Mouse (Mus musculus): Measurements from ENCODE around the gene Popdc3. TPM values are rescaled to one million over a fixed set of nuclear protein-coding genes. Genes with fewer than 3 reads are reported as not detected.
"Not testable (repeated sequence)": the region's sequence is repeated elsewhere in the genome, so short reads cannot be mapped to it uniquely, and the experiment has no call there.

The Popdc3 gene
- polyA plus RNA-seq (2015; fragmentation: Nextera tagmentation; extraction: Ambion mirVana): 1.6 and 1.9 TPM in 2 replicates

DNA sequence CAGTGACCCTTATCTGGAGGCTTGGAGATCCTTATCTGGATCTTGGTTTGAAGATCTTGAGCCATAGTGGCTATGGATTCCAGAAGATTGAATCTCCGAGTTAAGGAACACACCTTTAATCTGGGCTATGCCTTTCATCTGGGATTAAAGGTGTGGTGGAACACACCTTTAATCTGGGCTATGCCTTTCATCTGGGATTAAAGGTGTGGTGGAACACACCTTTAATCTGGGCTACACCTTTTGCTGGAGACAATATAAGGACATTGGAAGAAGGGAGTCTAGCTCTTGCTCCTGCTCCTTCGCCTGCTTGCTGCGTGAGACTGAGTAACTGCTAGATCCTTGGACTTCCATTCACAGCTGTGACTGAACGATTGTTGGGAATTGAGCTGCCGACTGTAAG, at the start of gene Popdc3:
Gene Popdc3, plus strand, starts transcription at position 301 of the 400 bp plus-strand sequence.
- 79% methylated on average over 2 of the region's 5 CpGs for WGBS
- not testable (repeated sequence) for H3K27me3 ChIP-seq (replicated peaks); H3K9ac ChIP-seq; H3K36me3 ChIP-seq; H3K9me3 ChIP-seq; H3K4me3 ChIP-seq (replicated peaks); ATAC-seq (ENCODE audit: insufficient read depth, low FRiP score, low read depth); H3K4me1 ChIP-seq; H3K27ac ChIP-seq; H3K4me2 ChIP-seq

DNA sequence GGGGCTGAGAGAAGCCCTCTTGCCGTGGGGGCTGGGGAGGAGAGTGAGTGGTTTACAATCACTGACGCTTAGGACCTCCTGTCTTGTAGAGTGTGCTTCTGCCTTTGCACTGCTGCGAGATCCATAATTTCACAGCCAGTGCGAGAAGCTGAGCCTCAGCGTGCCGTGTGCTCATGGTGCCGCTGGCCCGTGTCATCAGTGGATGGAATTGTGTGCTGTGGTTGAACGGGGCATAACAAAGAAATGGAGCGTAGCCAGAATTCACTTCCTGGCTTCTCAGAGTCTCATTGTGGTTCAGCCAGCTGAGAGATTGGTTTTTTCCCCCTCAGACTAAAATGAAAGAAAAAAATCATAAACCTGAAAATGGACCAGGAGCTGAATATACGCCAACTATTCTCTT, 48.8 kb upstream of the Popdc3 start:
- H3K4me2 ChIP-seq: no peak overlapping the region
- peaks cover 4% of the 10 kb centered on the region; the same call in 1 of the 2 replicates for H3K36me3 ChIP-seq
- no peaks in the 10 kb centered on the region for H3K9me3 ChIP-seq
- no peaks in the 10 kb centered on the region for H3K4me1 ChIP-seq
- no peak overlapping the region for H3K4me3 ChIP-seq (replicated peaks)
- H3K27me3 ChIP-seq (replicated peaks): no peaks in the 10 kb centered on the region
- no peak for ATAC-seq (ENCODE audit: insufficient read depth, low FRiP score, low read depth)
- WGBS: 83% methylated on average over 11 of the region's 11 CpGs
- no peak overlapping the region for H3K27ac ChIP-seq
- H3K9ac ChIP-seq: no peak overlapping the region

DNA sequence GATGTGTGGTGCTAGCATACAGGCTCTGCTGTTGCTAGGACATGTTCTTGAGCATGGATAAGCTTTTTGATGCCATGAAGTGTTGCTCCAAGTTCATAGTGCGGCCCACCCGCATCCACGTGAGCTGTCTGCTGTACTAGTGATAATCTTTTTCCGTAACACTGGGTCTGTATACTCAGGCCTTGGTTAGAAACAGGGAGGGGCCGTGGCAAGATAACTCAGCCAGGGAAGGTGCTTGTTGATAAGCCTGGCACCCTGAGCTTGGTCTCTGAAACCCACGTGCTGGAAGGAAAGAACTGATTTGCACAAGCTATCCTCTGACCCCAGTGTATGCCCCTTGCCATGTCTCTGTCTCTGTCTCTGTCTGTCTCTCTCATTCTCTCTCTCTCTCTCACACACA, 47.9 kb upstream of the Popdc3 start:
- Histone ChIP-seq H3K9me3 (no peaks in the 10 kb centered on the region), H3K36me3 (peaks cover 4% of the 10 kb centered on the region; the same call in 1 of the 2 replicates), H3K4me1 (no peaks in the 10 kb centered on the region), H3K27ac (no peak overlapping the region), H3K4me3 (replicated peaks) (no peak overlapping the region), H3K27me3 (replicated peaks) (no peaks in the 10 kb centered on the region), H3K4me2 (no peak overlapping the region), H3K9ac (no peak overlapping the region)
- peak; percentile 71 for ATAC-seq (ENCODE audit: insufficient read depth, low FRiP score, low read depth)
- 74% methylated on average over 6 of the region's 6 CpGs for WGBS

DNA sequence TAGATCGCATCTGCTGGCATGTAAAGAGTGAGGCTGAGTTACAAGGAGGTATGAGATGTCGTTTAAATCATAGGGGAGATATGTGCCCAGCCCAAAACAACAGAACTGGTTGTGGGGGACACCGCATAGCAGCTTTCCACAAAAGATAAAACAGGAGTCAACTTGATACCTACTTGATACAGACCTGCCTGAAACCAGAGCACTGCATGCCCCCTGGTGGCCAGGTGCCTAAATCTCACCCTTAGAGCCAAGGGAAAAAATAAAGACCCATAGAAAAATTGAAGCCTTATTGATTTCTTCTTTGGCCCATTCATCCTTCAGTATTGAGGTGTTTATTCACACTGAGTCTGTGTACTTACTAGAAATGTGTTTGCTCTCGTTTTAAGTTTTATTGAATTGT, 45.5 kb upstream of the Popdc3 start:
- WGBS: 63% methylated on average over 4 of the region's 4 CpGs
- ATAC-seq (ENCODE audit: insufficient read depth, low FRiP score, low read depth): no peak
- no peaks in the 10 kb centered on the region for H3K4me1 ChIP-seq

DNA sequence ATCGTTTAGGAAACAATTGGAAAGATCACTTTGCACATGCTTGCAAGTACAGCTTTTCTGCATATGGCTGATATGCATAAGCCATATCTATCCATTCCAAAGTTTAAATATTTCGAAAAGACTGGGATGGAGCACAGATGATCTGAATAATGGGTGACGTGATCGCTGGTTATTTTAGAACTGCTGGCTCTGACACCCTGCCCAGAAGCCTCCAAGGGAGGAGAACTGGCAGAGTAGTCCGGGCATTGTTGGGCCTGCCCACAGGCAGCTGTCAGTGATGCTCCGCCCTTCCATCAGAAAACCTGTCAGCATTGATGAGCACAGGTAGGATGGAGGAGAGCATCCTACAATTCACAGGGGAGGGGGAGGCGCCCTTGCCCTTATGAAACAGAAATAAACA, 41.1 kb upstream of the Popdc3 start:
- no peaks in the 10 kb centered on the region for H3K9me3 ChIP-seq
- H3K4me1 ChIP-seq: no peaks in the 10 kb centered on the region
- no peak for ATAC-seq (ENCODE audit: insufficient read depth, low FRiP score, low read depth)
- H3K9ac ChIP-seq: no peak overlapping the region
- no peak overlapping the region for H3K4me2 ChIP-seq
- no peaks in the 10 kb centered on the region for H3K27me3 ChIP-seq (replicated peaks)
- H3K4me3 ChIP-seq (replicated peaks): no peak overlapping the region
- no peak overlapping the region for H3K27ac ChIP-seq
- 86% methylated on average over 7 of the region's 7 CpGs for WGBS
- 0 out of 2 replicates have a peak, but pooled peaks cover 2% of the 10 kb centered on the region for H3K36me3 ChIP-seq

More for the DNA sequence above, 45.5 kb upstream of the Popdc3 start:
- H3K4me2 ChIP-seq: no peak overlapping the region
- H3K9ac ChIP-seq: no peak overlapping the region
- H3K9me3 ChIP-seq: no peaks in the 10 kb centered on the region
- H3K27ac ChIP-seq: no peak overlapping the region
- H3K36me3 ChIP-seq: 0 out of 2 replicates have a peak, but pooled peaks cover 2% of the 10 kb centered on the region
- H3K27me3 ChIP-seq (replicated peaks): no peaks in the 10 kb centered on the region
- H3K4me3 ChIP-seq (replicated peaks): no peak overlapping the region

DNA sequence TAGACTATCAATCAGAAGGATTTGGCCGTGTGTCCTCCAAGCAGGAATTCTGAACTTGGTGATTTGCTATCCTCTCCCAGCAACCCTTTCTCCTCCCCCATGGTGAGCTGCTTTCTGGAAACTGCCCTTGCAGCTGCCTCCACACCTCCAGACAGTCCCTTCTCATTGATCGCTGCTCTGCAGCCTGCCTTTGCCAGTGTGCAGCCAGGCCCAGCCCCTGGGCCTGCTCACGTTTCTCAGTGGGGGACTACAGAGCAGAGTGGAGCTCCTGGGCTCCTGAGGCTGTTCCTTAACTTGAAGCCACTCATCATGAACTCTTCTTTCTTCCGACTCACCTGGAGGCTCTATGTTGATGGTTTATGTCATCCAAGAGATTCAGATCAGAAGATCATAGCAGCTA, 38.0 kb upstream of the Popdc3 start:
- Histone ChIP-seq H3K9ac (no peak overlapping the region), H3K27me3 (replicated peaks) (no peaks in the 10 kb centered on the region), H3K9me3 (no peaks in the 10 kb centered on the region), H3K27ac (no peak overlapping the region), H3K4me2 (no peak overlapping the region), H3K4me1 (no peaks in the 10 kb centered on the region), H3K4me3 (replicated peaks) (no peak overlapping the region), H3K36me3 (0 out of 2 replicates have a peak, but pooled peaks cover 2% of the 10 kb centered on the region)
- WGBS: 76% methylated on average over 4 of the region's 4 CpGs
- ATAC-seq (ENCODE audit: insufficient read depth, low FRiP score, low read depth): no peak

DNA sequence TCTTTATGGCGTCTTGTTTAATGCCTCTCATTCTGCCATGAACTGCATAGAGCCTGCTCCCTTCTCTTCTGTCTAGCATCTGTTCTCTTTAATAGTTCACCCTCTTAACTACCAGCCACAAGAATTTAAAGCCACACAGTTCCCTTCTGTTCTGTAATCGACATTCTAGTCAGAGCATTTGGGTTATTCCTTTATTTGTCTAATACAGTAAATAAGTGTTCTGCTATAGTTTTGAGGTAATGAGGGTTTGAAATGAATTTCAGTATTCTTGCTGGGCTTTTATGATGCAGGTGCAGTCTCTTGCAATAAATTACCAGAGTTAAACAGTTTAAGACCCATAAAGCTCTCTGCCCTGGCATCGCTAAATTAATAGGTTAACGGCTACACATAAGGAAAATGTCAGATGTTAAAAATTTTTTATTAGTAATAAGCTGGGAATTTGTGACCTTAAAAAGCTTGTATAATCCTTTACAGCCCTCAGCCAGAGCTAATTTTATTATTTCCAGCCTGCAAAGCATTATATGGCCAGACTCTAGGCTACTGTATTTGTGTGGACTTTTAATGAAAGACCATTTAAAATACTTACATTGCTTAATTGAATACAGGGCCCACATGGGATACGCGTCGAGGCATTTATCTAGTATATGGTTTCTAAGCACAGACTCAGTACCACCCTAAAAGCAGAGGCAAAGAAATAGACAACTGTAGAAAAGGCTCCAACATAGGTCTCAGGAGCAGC, 37.3 kb upstream of the Popdc3 start:
- H3K36me3 ChIP-seq: 0 out of 2 replicates have a peak, but pooled peaks cover 2% of the 10 kb centered on the region
- no peaks in the 10 kb centered on the region for H3K27me3 ChIP-seq (replicated peaks)
- H3K9me3 ChIP-seq: no peaks in the 10 kb centered on the region
- ATAC-seq (ENCODE audit: insufficient read depth, low FRiP score, low read depth): no peak
- no peak overlapping the region for H3K9ac ChIP-seq
- H3K27ac ChIP-seq: no peak overlapping the region
- no peak overlapping the region for H3K4me2 ChIP-seq
- H3K4me1 ChIP-seq: no peaks in the 10 kb centered on the region
- no peak overlapping the region for H3K4me3 ChIP-seq (replicated peaks)
- WGBS: 85% methylated on average over 7 of the region's 7 CpGs

DNA sequence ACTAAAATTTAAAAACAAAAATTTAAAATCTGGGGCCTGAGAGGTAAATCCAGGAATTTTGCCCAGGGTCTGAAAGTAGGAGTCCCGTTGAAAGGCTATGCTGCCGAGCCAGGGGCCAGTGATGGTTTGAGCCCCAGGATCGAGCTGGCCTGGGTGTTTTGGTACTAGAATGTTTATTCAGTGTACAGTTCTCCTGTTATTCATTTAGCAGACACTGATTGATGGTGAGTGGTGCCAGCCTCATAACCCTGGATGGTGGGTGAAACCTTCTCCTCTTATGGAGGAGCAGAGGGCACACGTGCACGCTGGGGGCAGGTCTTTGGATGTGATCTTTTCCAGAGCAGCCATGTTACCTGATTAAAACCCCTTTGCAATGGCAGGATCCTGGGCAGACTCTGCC, 35.5 kb upstream of the Popdc3 start:
- Histone ChIP-seq H3K9ac (no peak overlapping the region), H3K9me3 (no peaks in the 10 kb centered on the region), H3K4me2 (no peak overlapping the region), H3K27me3 (replicated peaks) (no peaks in the 10 kb centered on the region), H3K4me3 (replicated peaks) (no peak overlapping the region), H3K36me3 (no peaks in the 10 kb centered on the region), H3K4me1 (no peaks in the 10 kb centered on the region), H3K27ac (no peak overlapping the region)
- WGBS: 74% methylated on average over 5 of the region's 5 CpGs
- ATAC-seq (ENCODE audit: insufficient read depth, low FRiP score, low read depth): no peak

DNA sequence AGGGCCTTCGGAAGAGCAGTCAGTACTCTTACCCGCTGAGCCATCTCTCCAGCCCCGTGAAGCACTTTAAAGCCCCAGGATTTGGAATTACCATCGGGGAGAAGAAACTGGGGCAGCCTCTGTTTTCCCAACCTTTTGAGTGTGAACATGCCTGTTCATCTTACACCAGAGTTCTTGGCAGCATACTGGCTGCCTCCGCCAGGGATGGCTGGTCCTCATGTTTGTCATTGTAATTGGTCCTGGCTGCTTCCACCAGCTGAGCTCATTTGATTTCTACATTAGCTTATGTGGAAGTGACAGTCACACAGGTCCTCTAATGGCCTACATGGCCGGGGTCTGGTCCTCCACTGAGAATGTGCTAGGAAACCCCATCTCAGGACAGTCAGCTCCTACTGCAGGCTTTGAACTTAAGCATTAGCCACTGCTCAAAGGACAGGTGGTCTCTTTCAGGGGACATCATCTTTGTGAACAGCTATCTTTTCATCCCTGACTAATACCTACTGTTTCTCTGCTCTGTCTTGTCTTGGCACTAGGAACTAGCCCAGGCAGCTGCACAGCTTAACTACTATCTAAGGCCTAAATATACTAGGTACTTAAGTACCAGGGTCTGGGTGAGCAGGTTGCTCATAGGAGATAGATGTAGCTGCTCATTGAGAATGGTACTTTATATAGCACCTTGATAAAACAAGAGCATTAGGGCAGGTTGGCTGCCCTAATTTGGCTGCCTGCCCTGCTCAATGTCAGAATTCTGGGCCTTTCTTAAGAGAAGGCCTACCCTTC, 33.7 kb upstream of the Popdc3 start:
- no peak overlapping the region for H3K4me2 ChIP-seq
- no peaks in the 10 kb centered on the region for H3K36me3 ChIP-seq
- H3K27me3 ChIP-seq (replicated peaks): no peaks in the 10 kb centered on the region
- no peak overlapping the region for H3K9ac ChIP-seq
- H3K27ac ChIP-seq: no peak overlapping the region
- H3K9me3 ChIP-seq: no peaks in the 10 kb centered on the region
- no peak for ATAC-seq (ENCODE audit: insufficient read depth, low FRiP score, low read depth)
- no peaks in the 10 kb centered on the region for H3K4me1 ChIP-seq
- H3K4me3 ChIP-seq (replicated peaks): no peak overlapping the region
- WGBS: 92% methylated on average over 6 of the region's 6 CpGs

DNA sequence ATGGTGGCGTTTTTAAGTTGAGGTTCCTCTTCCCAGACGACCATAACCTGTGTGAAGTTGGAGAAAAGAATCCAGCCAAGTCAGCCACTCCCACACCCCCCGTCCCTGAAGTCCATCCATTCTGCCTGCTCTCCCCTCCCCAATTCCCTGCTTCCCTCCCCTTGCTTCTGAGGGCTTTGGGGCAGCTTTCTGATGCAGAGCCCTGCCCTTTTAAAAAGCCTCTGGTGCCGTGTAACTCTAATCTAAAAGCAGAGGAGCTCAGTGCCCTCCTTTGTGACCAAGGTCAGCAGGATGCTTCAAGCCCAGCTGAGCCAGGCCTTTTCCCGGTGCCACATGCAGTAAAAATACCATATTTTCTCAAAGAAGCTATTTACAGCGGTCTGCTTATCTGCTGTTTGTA, 31.1 kb upstream of the Popdc3 start:
- no peaks in the 10 kb centered on the region for H3K9me3 ChIP-seq
- H3K4me1 ChIP-seq: no peaks in the 10 kb centered on the region
- no peak overlapping the region for H3K27ac ChIP-seq
- no peak for ATAC-seq (ENCODE audit: insufficient read depth, low FRiP score, low read depth)
- H3K9ac ChIP-seq: no peak overlapping the region
- WGBS: 40% methylated on average over 6 of the region's 6 CpGs
- H3K4me3 ChIP-seq (replicated peaks): no peak overlapping the region
- no peaks in the 10 kb centered on the region for H3K27me3 ChIP-seq (replicated peaks)
- H3K4me2 ChIP-seq: no peak overlapping the region
- peaks cover 3% of the 10 kb centered on the region; the same call in 1 of the 2 replicates for H3K36me3 ChIP-seq

DNA sequence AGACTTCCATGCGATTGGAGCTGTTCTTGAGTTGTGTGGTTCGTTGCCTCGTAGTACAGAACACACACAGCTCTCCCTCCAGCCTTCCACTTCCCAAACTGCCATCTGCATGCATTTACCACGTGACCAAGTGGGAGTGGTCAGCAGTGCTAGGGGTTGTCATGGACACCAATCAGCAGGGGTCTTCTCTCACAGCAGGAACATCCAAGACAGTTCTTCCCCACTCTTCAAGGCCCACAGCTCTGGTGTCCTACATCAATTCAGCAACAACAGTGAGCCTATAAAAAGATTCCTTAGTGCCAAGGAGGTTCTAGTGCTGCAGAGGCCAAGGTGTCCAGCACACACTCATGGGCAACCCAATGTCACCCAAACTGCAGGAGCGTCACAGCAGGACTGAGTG, 26.8 kb upstream of the Popdc3 start:
- 73% methylated on average over 5 of the region's 5 CpGs for WGBS
- H3K36me3 ChIP-seq: peaks cover 31% of the 10 kb centered on the region
- no peaks in the 10 kb centered on the region for H3K9me3 ChIP-seq
- no peak overlapping the region for H3K4me3 ChIP-seq (replicated peaks)
- H3K27me3 ChIP-seq (replicated peaks): no peaks in the 10 kb centered on the region
- no peak for ATAC-seq (ENCODE audit: insufficient read depth, low FRiP score, low read depth)
- H3K9ac ChIP-seq: no peak overlapping the region
- H3K27ac ChIP-seq: no peak overlapping the region
- no peak overlapping the region for H3K4me2 ChIP-seq
- H3K4me1 ChIP-seq: no peaks in the 10 kb centered on the region

Data from stomach, embryonic 15.5 days (tissue).